Mouse (Mus musculus): ENCODE data around the gene Cybrd1. TPM values are rescaled to one million over a fixed set of nuclear protein-coding genes. Genes with fewer than 3 reads are reported as not detected.

Gene Cybrd1
- polyA plus RNA-seq, 1 experiment = 3.1 TPM

DNA sequence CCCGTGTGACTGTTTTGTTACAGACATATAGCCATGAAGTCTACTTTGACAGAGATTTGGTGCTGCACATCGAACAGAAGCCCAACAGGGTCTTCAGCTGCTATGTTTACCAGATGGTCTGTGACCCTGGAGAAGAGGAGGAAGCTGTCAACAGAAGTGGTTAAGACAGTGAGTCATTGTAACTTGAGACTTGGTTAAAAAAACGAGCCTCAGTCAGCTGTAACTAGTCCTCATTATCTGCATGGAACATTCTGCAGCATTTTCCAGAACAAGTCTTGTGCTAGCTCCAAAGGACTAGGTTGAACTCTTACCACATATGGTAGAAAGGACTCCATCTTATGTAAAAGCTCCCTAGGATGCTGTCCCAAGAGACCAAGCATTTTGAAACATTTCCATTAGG is 28.0 kb upstream of the Cybrd1 start:
- H3K4me1 ChIP-seq (replicated peaks; ENCODE audit: control insufficient read depth, insufficient read depth, low read length) = no peaks in the 10 kb centered on the region; the same call in 1 of the 2 replicates
- DNase-seq = no peak
- no peaks in the 10 kb centered on the region for H3K27me3 ChIP-seq (ENCODE audit: control insufficient read depth, insufficient read depth, low read length)
- TF ChIP-seq POLR2A (IDR thresholded peaks at IDR 0.05; ENCODE audit: control insufficient read depth, extremely low read depth, insufficient read depth, low read length, poor library complexity) (no peak), CTCF (IDR thresholded peaks at IDR 0.05; ENCODE audit: borderline replicate concordance, control insufficient read depth, extremely low read depth, insufficient read depth, low read length, poor library complexity) (no peak)
- no peak overlapping the region for H3K4me3 ChIP-seq (ENCODE audit: control insufficient read depth, insufficient read depth, low read length)
- no peak overlapping the region for H3K27ac ChIP-seq (ENCODE audit: control insufficient read depth, insufficient read depth, low read length)
- H3K36me3 ChIP-seq (ENCODE audit: control insufficient read depth, insufficient read depth, low read length) = peaks cover 56% of the 10 kb centered on the region
- 80% methylated on average over 3 of the region's 3 CpGs for WGBS

GRCm38 (mm10) chr2:71090660-71091445 is 26.9 kb upstream of the Cybrd1 start:
- no peaks in the 10 kb centered on the region; the same call in 1 of the 2 replicates for H3K4me1 ChIP-seq (replicated peaks; ENCODE audit: control insufficient read depth, insufficient read depth, low read length)
- peak; percentile 56 for DNase-seq
- peaks cover 56% of the 10 kb centered on the region for H3K36me3 ChIP-seq (ENCODE audit: control insufficient read depth, insufficient read depth, low read length)
- no peak overlapping the region for H3K27ac ChIP-seq (ENCODE audit: control insufficient read depth, insufficient read depth, low read length)
- TF ChIP-seq POLR2A (IDR thresholded peaks at IDR 0.05; ENCODE audit: control insufficient read depth, extremely low read depth, insufficient read depth, low read length, poor library complexity) (no peak), CTCF (IDR thresholded peaks at IDR 0.05; ENCODE audit: borderline replicate concordance, control insufficient read depth, extremely low read depth, insufficient read depth, low read length, poor library complexity) (no peak)
- no peak overlapping the region for H3K4me3 ChIP-seq (ENCODE audit: control insufficient read depth, insufficient read depth, low read length)
- H3K27me3 ChIP-seq (ENCODE audit: control insufficient read depth, insufficient read depth, low read length) = no peaks in the 10 kb centered on the region
- 96% methylated on average over 4 of the region's 4 CpGs for WGBS

GRCm38 (mm10) chr2:71096170-71096569 is 21.6 kb upstream of the Cybrd1 start:
- H3K4me3 ChIP-seq (ENCODE audit: control insufficient read depth, insufficient read depth, low read length) = no peak overlapping the region
- no peak for DNase-seq
- H3K4me1 ChIP-seq (replicated peaks; ENCODE audit: control insufficient read depth, insufficient read depth, low read length) = no peaks in the 10 kb centered on the region; the same call in 1 of the 2 replicates
- TF ChIP-seq POLR2A (IDR thresholded peaks at IDR 0.05; ENCODE audit: control insufficient read depth, extremely low read depth, insufficient read depth, low read length, poor library complexity) (no peak), CTCF (IDR thresholded peaks at IDR 0.05; ENCODE audit: borderline replicate concordance, control insufficient read depth, extremely low read depth, insufficient read depth, low read length, poor library complexity) (no peak)
- no peak overlapping the region for H3K27ac ChIP-seq (ENCODE audit: control insufficient read depth, insufficient read depth, low read length)
- H3K36me3 ChIP-seq (ENCODE audit: control insufficient read depth, insufficient read depth, low read length) = peaks cover 21% of the 10 kb centered on the region
- no peaks in the 10 kb centered on the region for H3K27me3 ChIP-seq (ENCODE audit: control insufficient read depth, insufficient read depth, low read length)
- WGBS = 90% methylated on average over 7 of the region's 7 CpGs

- H3K36me3 ChIP-seq (ENCODE audit: control insufficient read depth, insufficient read depth, low read length) = peaks cover 5% of the 10 kb centered on the region; the same call in 1 of the 2 replicates
- no peaks in the 10 kb centered on the region for H3K27me3 ChIP-seq (ENCODE audit: control insufficient read depth, insufficient read depth, low read length)
- DNase-seq = peak; percentile 20
- no peak overlapping the region for H3K4me3 ChIP-seq (ENCODE audit: control insufficient read depth, insufficient read depth, low read length)
- TF ChIP-seq CTCF (IDR thresholded peaks at IDR 0.05; ENCODE audit: borderline replicate concordance, control insufficient read depth, extremely low read depth, insufficient read depth, low read length, poor library complexity) (no peak), POLR2A (IDR thresholded peaks at IDR 0.05; ENCODE audit: control insufficient read depth, extremely low read depth, insufficient read depth, low read length, poor library complexity) (no peak)
- peaks cover 5% of the 10 kb centered on the region for H3K4me1 ChIP-seq (replicated peaks; ENCODE audit: control insufficient read depth, insufficient read depth, low read length)
- 18% methylated on average over 10 of the region's 10 CpGs for WGBS
- no peak overlapping the region; the same call in 1 of the 2 replicates for H3K27ac ChIP-seq (ENCODE audit: control insufficient read depth, insufficient read depth, low read length)
These were observed 15.0 kb upstream of the Cybrd1 start for GRCm38 (mm10) chr2:71102621-71103291.

DNA sequence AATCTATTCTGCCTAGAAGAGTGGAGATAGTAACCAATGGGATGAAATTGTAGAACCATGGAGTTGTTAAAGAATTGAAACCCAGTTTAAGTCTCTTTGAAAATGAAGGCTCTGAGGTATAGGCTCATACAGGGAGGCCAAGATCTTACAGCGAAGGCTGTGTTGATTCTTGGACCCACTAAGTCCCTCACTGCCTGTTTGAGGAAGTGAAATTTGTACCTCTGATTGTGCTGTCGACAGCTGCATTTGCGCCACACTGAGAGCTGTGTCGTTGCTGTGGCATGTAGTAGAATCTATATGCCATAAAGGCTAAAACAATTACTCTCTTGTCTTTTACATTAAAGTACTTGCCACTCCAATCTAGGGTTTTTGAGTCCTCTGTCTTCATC is 14.4 kb upstream of the Cybrd1 start:
- Histone ChIP-seq H3K27ac (ENCODE audit: control insufficient read depth, insufficient read depth, low read length) (no peak overlapping the region), H3K36me3 (ENCODE audit: control insufficient read depth, insufficient read depth, low read length) (peaks cover 5% of the 10 kb centered on the region; the same call in 1 of the 2 replicates), H3K27me3 (ENCODE audit: control insufficient read depth, insufficient read depth, low read length) (no peaks in the 10 kb centered on the region), H3K4me3 (ENCODE audit: control insufficient read depth, insufficient read depth, low read length) (no peak overlapping the region), H3K4me1 (replicated peaks; ENCODE audit: control insufficient read depth, insufficient read depth, low read length) (peaks cover 5% of the 10 kb centered on the region)
- TF ChIP-seq CTCF (IDR thresholded peaks at IDR 0.05; ENCODE audit: borderline replicate concordance, control insufficient read depth, extremely low read depth, insufficient read depth, low read length, poor library complexity) (no peak), POLR2A (IDR thresholded peaks at IDR 0.05; ENCODE audit: control insufficient read depth, extremely low read depth, insufficient read depth, low read length, poor library complexity) (no peak)
- no peak for DNase-seq
- 22% methylated on average over 4 of the region's 4 CpGs for WGBS

- H3K4me1 ChIP-seq (replicated peaks; ENCODE audit: control insufficient read depth, insufficient read depth, low read length) = peaks cover 5% of the 10 kb centered on the region
- DNase-seq = no peak
- H3K27me3 ChIP-seq (ENCODE audit: control insufficient read depth, insufficient read depth, low read length) = no peaks in the 10 kb centered on the region
- TF ChIP-seq CTCF (IDR thresholded peaks at IDR 0.05; ENCODE audit: borderline replicate concordance, control insufficient read depth, extremely low read depth, insufficient read depth, low read length, poor library complexity) (no peak), POLR2A (IDR thresholded peaks at IDR 0.05; ENCODE audit: control insufficient read depth, extremely low read depth, insufficient read depth, low read length, poor library complexity) (no peak)
- H3K27ac ChIP-seq (ENCODE audit: control insufficient read depth, insufficient read depth, low read length) = no peak overlapping the region
- no peak overlapping the region for H3K4me3 ChIP-seq (ENCODE audit: control insufficient read depth, insufficient read depth, low read length)
- H3K36me3 ChIP-seq (ENCODE audit: control insufficient read depth, insufficient read depth, low read length) = no peaks in the 10 kb centered on the region
- 74% methylated on average over 3 of the region's 3 CpGs for WGBS
These were observed 13.0 kb upstream of the Cybrd1 start for GRCm38 (mm10) chr2:71104696-71105095.
